1 mouse cellular context compared by ENCODE assay signal in the genomic region with DNA sequence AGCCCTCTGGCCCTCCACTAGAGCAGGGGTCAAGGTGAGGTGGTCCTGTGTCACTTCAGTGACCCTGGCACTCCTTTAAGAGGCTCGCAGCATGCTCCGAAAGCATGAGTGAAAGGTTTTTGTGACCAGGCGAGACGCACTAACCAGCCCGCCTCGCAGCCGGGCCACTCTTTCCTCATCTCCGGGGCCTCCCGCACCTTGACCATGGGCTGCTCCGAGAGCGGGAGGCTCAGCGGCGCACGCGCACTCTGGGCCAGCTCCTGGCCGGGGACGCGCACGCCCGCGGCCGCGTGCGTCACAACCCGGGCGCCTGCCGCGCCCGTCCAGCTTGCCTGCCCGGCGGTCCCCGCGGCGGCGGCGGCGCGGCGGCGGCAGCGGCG.
A peak's percentile ranks its signal among the peaks of the same experiment; 100 is the strongest.
TF ChIP-seq lines count a peak whose summit lies in the region.

No protein-coding gene starts in this region.

TF ChIP-seq in CH12.LX, 34 proteins besides CTCF, POLR2A, EP300 and RAD21 (continued from another document):
- no peak for TF ChIP-seq USF1 (IDR thresholded peaks at IDR 0.05; ENCODE audit: low read depth, low read length)
- TF ChIP-seq MAX (IDR thresholded peaks at IDR 0.05; ENCODE audit: low read length), result peak; percentile 36; the same call in 1 of the 2 replicates
- TF ChIP-seq TCF12 (IDR thresholded peaks at IDR 0.05; ENCODE audit: low read depth, low read length), result no peak; the same call in 1 of the 2 replicates
- TF ChIP-seq POLR2AphosphoS2 (IDR thresholded peaks at IDR 0.05; ENCODE audit: low read depth, low read length), result no peak
- no peak for TF ChIP-seq GABPA (IDR thresholded peaks at IDR 0.05; ENCODE audit: insufficient replicate concordance, low read depth, low read length)
- no peak for TF ChIP-seq CHD2 (IDR thresholded peaks at IDR 0.05; ENCODE audit: low read length)
- no peak for TF ChIP-seq ZNF384 (IDR thresholded peaks at IDR 0.05; ENCODE audit: low read depth, low read length)
- no peak for TF ChIP-seq JUND (conservative IDR thresholded peaks at IDR 0.05; ENCODE audit: low read depth, low read length)
- TF ChIP-seq NRF1 (IDR thresholded peaks at IDR 0.05; ENCODE audit: low read depth, low read length), result peak; percentile 88
- peak; percentile 4; the same call in 1 of the 2 replicates for TF ChIP-seq ELF1 (IDR thresholded peaks at IDR 0.05; ENCODE audit: low read depth, low read length)
- peak; percentile 42; the same call in 1 of the 2 replicates for TF ChIP-seq MXI1 (IDR thresholded peaks at IDR 0.05; ENCODE audit: low read depth, low read length)
